Mouse (Mus musculus) neural tube, embryonic 14.5 days (tissue): Measurements from ENCODE around the gene C1ql2. TPM values are rescaled to one million over a fixed set of nuclear protein-coding genes. Genes with fewer than 3 reads are reported as not detected.

ENCODE experiments used
- ATAC-seq: fragments of 200-750 bp; cut with Nextera tagmentation; 2 replicates; pipeline ENCODE4 v1.8.0; 2017; ENCODE audit warnings: low read depth, mild to moderate bottlenecking, moderate TSS enrichment, moderate library complexity
- H3K27ac ChIP-seq: fragments of 300-500 bp; sonication (generic); 2 replicates; pipeline ENCODE4 v1.5.1; 2014; ENCODE audit warnings: low read depth, mild to moderate bottlenecking, control low read depth, low read length, moderate library complexity, mixed read lengths
- H3K27me3 ChIP-seq: fragments of 300-500 bp; sonication (generic); 2 replicates; pipeline ENCODE4 v1.6.1; 2014; ENCODE audit warnings: low read length; ENCODE audit not compliant: control insufficient read depth, insufficient read depth
- H3K36me3 ChIP-seq: fragments of 300-500 bp; sonication (generic); 2 replicates; pipeline ENCODE4 v1.6.1; 2014; ENCODE audit warnings: low read length, mixed read lengths; ENCODE audit not compliant: control insufficient read depth, insufficient read depth
- H3K4me1 ChIP-seq: fragments of 300-500 bp; sonication (generic); 2 replicates; pipeline ENCODE4 v1.6.1; 2014; ENCODE audit warnings: low read length; ENCODE audit not compliant: control insufficient read depth, insufficient read depth
- H3K4me2 ChIP-seq: fragments of 300-500 bp; sonication (generic); 2 replicates; pipeline ENCODE4 v1.6.1; 2014; ENCODE audit warnings: mild to moderate bottlenecking, low read depth, low read length, control low read depth
- H3K4me3 ChIP-seq: fragments of 300-500 bp; sonication (generic); 2 replicates; pipeline ENCODE4 v1.5.1; 2014; ENCODE audit warnings: low read depth, low read length, control low read depth, mixed read lengths
- H3K9ac ChIP-seq: fragments of 300-500 bp; sonication (generic); replicated peaks from 2 replicates; pipeline ENCODE4 v1.6.1; 2014; ENCODE audit warnings: low read depth, mild to moderate bottlenecking, control low read depth, low read length, mixed read lengths
- H3K9me3 ChIP-seq: fragments of 300-500 bp; sonication (generic); 2 replicates; pipeline ENCODE4 v1.6.1; 2016; ENCODE audit warnings: low read length; ENCODE audit not compliant: control insufficient read depth
- WGBS: fragments of 180-500 bp; shearing (Covaris S2); extraction: QIAGEN DNeasy Blood & Tissue Kit; methylation state at CpG from one replicate; pipeline ENCODE4 v1.1.7; 2014; 5-methylcytosine and 5-hydroxymethylcytosine counted together
- polyA plus RNA-seq: library from polyadenylated mRNA; unstranded; fragments of >200 nt; fragmentation: Nextera tagmentation; extraction: Ambion mirVana; gene quantifications from 2 replicates; pipeline ENCODE4 v1.2.1, GENCODE M21; 2014

Gene C1ql2
- polyA plus RNA-seq, 1 experiment from 2014 or later = 1.0 TPM

DNA sequence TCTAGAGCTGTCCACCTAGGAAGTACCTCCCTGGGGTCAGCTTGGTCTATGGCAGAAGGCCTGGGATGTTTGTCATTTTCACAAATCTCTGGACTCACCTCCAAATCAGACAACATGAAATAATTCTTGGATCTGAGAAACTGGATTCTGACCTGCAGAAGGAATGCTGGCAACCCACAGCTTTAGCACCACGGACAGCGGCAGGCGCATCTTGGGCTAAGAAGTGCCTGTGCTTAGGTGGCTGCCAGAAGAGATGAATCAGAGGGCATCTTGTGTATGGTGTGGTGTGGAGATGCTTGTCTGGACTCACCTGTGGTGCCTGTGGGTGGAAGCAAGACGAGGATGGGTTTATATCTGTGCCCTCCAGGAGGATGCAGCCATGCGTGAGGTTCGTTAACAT is 8.5 kb upstream of the C1ql2 start:
- Histone ChIP-seq H3K27ac (no peak overlapping the region), H3K4me3 (no peak overlapping the region), H3K4me1 (no peaks in the 10 kb centered on the region), H3K9ac (no peak overlapping the region), H3K36me3 (no peaks in the 10 kb centered on the region), H3K27me3 (peaks cover 5% of the 10 kb centered on the region; the same call in 1 of the 2 replicates), H3K4me2 (no peak overlapping the region), H3K9me3 (no peaks in the 10 kb centered on the region)
- WGBS = 42% methylated on average over 6 of the region's 6 CpGs
- ATAC-seq = no peak

- no peak overlapping the region for H3K27ac ChIP-seq
- H3K27me3 ChIP-seq = peaks cover 55% of the 10 kb centered on the region
- H3K4me3 ChIP-seq = no peak overlapping the region
- H3K4me2 ChIP-seq = no peak overlapping the region
- WGBS = 41% methylated on average over 7 of the region's 7 CpGs
- ATAC-seq = no peak
- H3K9ac ChIP-seq = no peak overlapping the region
- H3K4me1 ChIP-seq = peaks cover 16% of the 10 kb centered on the region; the same call in 1 of the 2 replicates
- H3K9me3 ChIP-seq = no peaks in the 10 kb centered on the region
- H3K36me3 ChIP-seq = no peaks in the 10 kb centered on the region
Observed at GRCm38 (mm10) chr1:120337970-120338369, 2.4 kb upstream of the C1ql2 start.

GRCm38 (mm10) chr1:120341172-120341675 is 842 bp downstream of the C1ql2 start:
- no peak overlapping the region for H3K27ac ChIP-seq
- peaks cover 56% of the 10 kb centered on the region for H3K27me3 ChIP-seq
- H3K9ac ChIP-seq = no peak overlapping the region
- no peak for ATAC-seq
- H3K9me3 ChIP-seq = no peaks in the 10 kb centered on the region
- H3K4me1 ChIP-seq = peaks cover 16% of the 10 kb centered on the region; the same call in 1 of the 2 replicates
- under 1% methylated on average over 41 of the region's 41 CpGs for WGBS
- H3K4me2 ChIP-seq = peak overlapping the region; percentile 56
- H3K36me3 ChIP-seq = no peaks in the 10 kb centered on the region
- peak overlapping the region; percentile 27 for H3K4me3 ChIP-seq

DNA sequence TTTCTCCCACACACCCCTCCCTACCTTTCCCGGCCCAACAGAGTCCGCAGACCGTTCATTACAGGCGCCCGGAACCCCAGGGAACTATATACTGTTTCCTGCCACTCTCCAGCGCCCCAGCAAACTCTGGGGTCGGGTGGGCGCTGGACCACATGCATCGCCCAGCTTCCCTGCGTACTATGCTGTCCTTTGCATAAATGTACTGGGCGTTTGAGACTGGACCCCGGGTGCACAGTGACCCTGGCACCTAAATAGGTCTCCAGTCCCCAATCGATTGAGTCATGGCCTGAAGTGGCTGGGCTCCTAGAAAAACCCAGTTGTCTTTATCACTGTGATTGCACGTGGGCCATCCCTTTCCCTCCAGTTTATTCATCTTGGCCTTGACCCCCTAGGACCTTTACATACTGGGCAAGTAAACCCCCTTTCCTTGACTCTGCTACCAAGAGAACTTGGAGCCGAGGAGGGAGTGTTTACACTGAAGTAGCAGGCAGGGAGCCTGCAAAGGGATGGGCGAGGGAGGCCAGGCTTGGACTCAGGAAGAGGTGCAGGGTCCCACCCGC is 1.5 kb downstream of the C1ql2 start:
- 2% methylated on average over 17 of the region's 17 CpGs for WGBS
- H3K9ac ChIP-seq = no peak overlapping the region
- ATAC-seq = no peak; the same call in 1 of the 2 replicates

GRCm38 (mm10) chr1:120342371-120342821 is 2.0 kb downstream of the C1ql2 start:
- no peaks in the 10 kb centered on the region for H3K9me3 ChIP-seq
- H3K4me2 ChIP-seq = peak overlapping the region; percentile 32; the same call in 1 of the 2 replicates
- under 1% methylated on average over 34 of the region's 34 CpGs for WGBS
- H3K27me3 ChIP-seq = peaks cover 58% of the 10 kb centered on the region
- peak overlapping the region; percentile 3; the same call in 1 of the 2 replicates for H3K4me3 ChIP-seq
- no peak overlapping the region for H3K27ac ChIP-seq
- peak; percentile 29; the same call in 1 of the 2 replicates for ATAC-seq
- H3K36me3 ChIP-seq = no peaks in the 10 kb centered on the region
- no peak overlapping the region for H3K9ac ChIP-seq
- H3K4me1 ChIP-seq = peaks cover 16% of the 10 kb centered on the region; the same call in 1 of the 2 replicates

More for the DNA sequence above, 1.5 kb downstream of the C1ql2 start:
- no peak overlapping the region for H3K27ac ChIP-seq
- H3K27me3 ChIP-seq = peaks cover 58% of the 10 kb centered on the region
- no peaks in the 10 kb centered on the region for H3K36me3 ChIP-seq
- peak overlapping the region; percentile 3; the same call in 1 of the 2 replicates for H3K4me3 ChIP-seq
- peak overlapping the region; percentile 32; the same call in 1 of the 2 replicates for H3K4me2 ChIP-seq
- H3K9me3 ChIP-seq = no peaks in the 10 kb centered on the region
- peaks cover 16% of the 10 kb centered on the region; the same call in 1 of the 2 replicates for H3K4me1 ChIP-seq

DNA sequence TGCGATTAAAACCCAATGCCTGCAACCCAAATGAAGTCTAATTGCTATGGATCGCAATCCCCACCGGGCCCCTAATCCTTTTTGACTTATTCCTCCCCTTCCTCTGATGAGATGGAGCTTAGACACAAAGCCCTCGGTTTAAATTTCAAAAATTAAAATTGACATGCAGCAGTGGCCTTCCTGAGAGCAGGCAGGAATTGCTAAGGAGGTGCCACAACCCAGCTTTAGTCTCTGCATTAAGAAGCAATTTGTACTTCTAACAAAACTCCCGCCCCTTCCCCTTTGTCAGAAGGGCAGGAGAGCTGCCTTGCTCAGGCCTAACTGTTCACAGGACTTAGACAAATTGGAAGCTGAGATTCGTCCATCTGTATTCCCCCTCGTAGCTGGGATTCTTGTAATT is 4.6 kb downstream of the C1ql2 start:
- WGBS = 20% methylated on average over 7 of the region's 7 CpGs
- no peak for ATAC-seq
- peaks cover 38% of the 10 kb centered on the region for H3K27me3 ChIP-seq

DNA sequence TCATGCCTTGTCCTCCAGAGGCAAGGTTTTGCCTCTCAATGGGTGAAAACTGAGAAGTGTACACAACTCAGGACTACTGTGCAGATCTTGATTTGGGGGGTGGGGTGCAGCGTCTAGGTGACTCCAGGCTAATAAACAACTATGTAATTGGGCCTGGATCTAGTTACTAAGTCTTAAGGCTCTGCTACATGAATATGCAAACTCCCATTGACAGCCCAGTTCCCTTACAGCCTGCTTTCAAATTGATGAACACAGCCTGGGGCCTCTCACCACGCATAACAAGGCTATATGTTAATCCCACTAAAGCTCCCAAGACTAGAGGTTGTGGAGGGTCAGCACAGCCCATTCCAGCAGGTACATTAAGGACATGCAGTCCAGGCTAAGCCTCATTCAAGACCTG is 14.0 kb downstream of the C1ql2 start:
- H3K36me3 ChIP-seq = no peaks in the 10 kb centered on the region
- no peak overlapping the region for H3K27ac ChIP-seq
- no peak overlapping the region for H3K9ac ChIP-seq
- no peaks in the 10 kb centered on the region; the same call in 1 of the 2 replicates for H3K27me3 ChIP-seq
- no peaks in the 10 kb centered on the region for H3K4me1 ChIP-seq
- H3K9me3 ChIP-seq = no peaks in the 10 kb centered on the region; the same call in 1 of the 2 replicates
- ATAC-seq = no peak
- 13% methylated on average over 2 of the region's 2 CpGs for WGBS
- H3K4me3 ChIP-seq = no peak overlapping the region
- no peak overlapping the region for H3K4me2 ChIP-seq

More for the DNA sequence above, 4.6 kb downstream of the C1ql2 start:
- H3K27ac ChIP-seq = no peak overlapping the region
- H3K9ac ChIP-seq = no peak overlapping the region
- no peak overlapping the region for H3K4me3 ChIP-seq
- no peaks in the 10 kb centered on the region for H3K36me3 ChIP-seq
- H3K4me1 ChIP-seq = peaks cover 16% of the 10 kb centered on the region; the same call in 1 of the 2 replicates
- H3K9me3 ChIP-seq = no peaks in the 10 kb centered on the region
- H3K4me2 ChIP-seq = no peak overlapping the region

- ATAC-seq = peak; percentile 89
Observed at GRCm38 (mm10) chr1:120357371-120358274, 17.2 kb downstream of the C1ql2 start.

More at GRCm38 (mm10) chr1:120357371-120358274, 17.2 kb downstream of the C1ql2 start:
- no peaks in the 10 kb centered on the region for H3K36me3 ChIP-seq
- H3K27me3 ChIP-seq = no peaks in the 10 kb centered on the region; the same call in 1 of the 2 replicates
- H3K4me3 ChIP-seq = no peak overlapping the region
- no peak overlapping the region for H3K9ac ChIP-seq
- no peak overlapping the region for H3K27ac ChIP-seq
- H3K4me2 ChIP-seq = 0 out of 2 replicates have a peak overlapping the region, but pooled peaks have one; percentile 0
- H3K4me1 ChIP-seq = no peaks in the 10 kb centered on the region
- 6% methylated on average over 16 of the region's 16 CpGs for WGBS
- no peaks in the 10 kb centered on the region; the same call in 1 of the 2 replicates for H3K9me3 ChIP-seq
